Mouse (Mus musculus) gonadal fat pad, adult 2 months (tissue): Measurements from ENCODE around the gene Pfdn5. TPM values are rescaled to one million over a fixed set of nuclear protein-coding genes. Genes with fewer than 3 reads are reported as not detected.
A peak's percentile ranks its signal among the peaks of the same experiment; 100 is the strongest.
"Not testable (repeated sequence)": the region's sequence is repeated elsewhere in the genome, so short reads cannot be mapped to it uniquely, and the experiment has no call there.

Source experiments
- DNase-seq: peaks from one replicate; pipeline ENCODE4 v3.0.0-alpha.2; 2012; ENCODE audit warnings: low read depth
- polyA plus RNA-seq: library from polyadenylated mRNA; depleted of rRNA; stranded (reverse); fragments of >200 nt; gene quantifications from 2 replicates; pipeline ENCODE4 v1.2.3, GENCODE M21; 2012

Gene Pfdn5
- polyA plus RNA-seq, 1 experiment, result 179 TPM

- DNase-seq, result no peak
Measured at GRCm38 (mm10) chr15:102335254-102335653, 9.3 kb downstream of the Pfdn5 start.

DNA sequence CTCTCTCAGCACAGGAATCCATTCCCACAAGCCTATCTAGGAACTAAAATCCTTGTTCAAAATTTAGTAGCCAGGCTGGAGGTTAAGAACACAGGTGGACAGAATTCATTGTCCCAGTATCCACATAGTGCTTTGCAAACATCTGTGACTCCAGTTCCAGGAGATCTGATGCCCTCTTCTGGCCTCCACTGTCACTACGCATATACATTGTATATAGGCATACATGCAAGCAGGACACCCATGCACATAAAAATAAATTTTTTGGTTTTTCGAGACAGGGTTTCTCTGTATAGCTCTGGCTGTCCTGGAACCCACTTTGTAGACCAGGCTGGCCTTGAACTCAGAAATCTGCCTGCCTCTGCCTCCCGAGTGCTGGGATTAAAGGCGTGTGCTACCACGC lies 10.0 kb downstream of the Pfdn5 start:
- DNase-seq, result not testable (repeated sequence)

GRCm38 (mm10) chr15:102336946-102337345 lies 11.0 kb downstream of the Pfdn5 start:
- DNase-seq, result no peak

GRCm38 (mm10) chr15:102339612-102340011 lies 13.7 kb downstream of the Pfdn5 start:
- no peak for DNase-seq

- no peak for DNase-seq
Measured at GRCm38 (mm10) chr15:102341580-102341979, 15.7 kb downstream of the Pfdn5 start.

GRCm38 (mm10) chr15:102344490-102344889 lies 18.6 kb downstream of the Pfdn5 start:
- no peak for DNase-seq

DNA sequence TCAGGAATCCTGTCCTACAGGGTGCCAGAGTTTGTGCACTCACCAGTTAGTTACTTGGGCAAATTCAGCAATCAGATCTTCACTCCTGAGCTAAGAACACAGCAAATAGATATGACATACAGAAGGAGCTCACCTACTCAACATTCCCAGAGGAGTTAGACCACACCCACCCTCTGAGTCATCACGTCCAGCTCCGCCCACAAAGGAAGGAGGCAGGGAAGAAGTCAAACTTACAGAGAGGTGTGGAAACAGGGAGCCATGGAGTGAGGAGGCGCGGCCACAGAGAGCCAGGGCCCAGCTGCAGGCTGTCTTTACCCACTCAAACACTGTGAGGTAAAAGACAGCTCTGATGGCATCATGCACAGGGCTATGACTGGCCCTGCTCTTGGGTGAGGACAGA lies 20.5 kb downstream of the Pfdn5 start:
- no peak for DNase-seq

GRCm38 (mm10) chr15:102350138-102350941 lies 24.4 kb downstream of the Pfdn5 start, which contains the start of gene Aaas:
Gene Aaas (minus strand): TSS chr15:102350771.
- DNase-seq, result no peak

DNA sequence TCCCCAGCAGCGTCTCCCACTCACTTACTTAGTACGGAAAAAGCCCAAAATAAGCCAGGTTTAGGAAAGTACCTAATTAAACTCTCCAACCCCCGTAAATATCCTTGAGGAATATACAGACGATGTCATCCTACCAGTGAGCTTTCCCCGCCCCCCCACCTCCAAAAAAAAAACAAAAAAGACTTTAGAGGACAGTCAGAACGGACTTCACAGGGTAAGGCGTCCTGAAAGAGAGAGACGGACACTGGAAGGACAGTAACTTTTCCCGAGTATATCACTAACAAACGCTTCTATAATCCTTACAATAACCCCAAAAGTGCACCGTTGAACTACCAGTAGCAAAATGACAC lies 25.0 kb downstream of the Pfdn5 start:
- peak; percentile 16 for DNase-seq

DNA sequence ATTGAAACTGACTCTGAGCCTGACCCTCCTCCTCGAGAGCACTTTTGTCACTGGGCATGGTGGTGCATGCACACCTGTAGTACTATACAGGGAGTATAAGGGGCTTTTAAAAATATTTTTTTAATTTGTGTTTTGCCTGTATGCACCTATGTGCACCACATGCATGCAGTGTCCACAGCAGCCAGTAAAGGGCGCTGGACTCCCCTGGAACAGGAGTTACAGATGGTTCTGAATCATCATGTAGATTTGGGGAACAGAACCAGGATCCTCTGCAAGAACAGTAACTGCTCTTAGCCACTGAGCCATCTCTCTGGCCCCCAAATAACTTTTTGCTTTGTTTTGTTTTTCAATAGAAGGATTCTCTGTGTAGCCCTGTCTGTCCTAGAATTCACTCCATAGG lies 26.3 kb downstream of the Pfdn5 start:
- DNase-seq, result no peak

DNA sequence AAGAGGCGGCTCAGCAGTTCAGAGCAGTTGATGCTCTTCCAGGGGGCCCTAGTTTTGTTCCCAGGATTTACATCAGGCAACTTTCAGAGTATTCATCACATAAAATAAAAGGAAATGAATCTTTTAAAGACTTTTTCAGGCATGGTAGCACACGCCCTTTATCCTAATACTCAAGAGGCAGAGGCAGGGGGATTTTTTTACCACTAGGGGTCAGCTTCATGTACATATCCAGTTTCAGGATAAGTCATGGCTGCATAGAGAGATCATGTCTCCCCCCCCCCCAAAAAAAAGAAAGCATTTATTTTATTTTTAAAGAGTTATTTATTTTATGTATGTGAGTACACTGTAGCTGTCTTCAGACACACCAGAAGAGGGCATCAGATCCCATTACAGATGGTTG lies 28.1 kb downstream of the Pfdn5 start:
- no peak for DNase-seq

GRCm38 (mm10) chr15:102355134-102355870 lies 29.4 kb downstream of the Pfdn5 start:
- no peak for DNase-seq

- DNase-seq, result no peak
Measured at GRCm38 (mm10) chr15:102355871-102356441, 30.0 kb downstream of the Pfdn5 start.

- no peak for DNase-seq
Measured at GRCm38 (mm10) chr15:102356501-102357325, 30.8 kb downstream of the Pfdn5 start.

DNA sequence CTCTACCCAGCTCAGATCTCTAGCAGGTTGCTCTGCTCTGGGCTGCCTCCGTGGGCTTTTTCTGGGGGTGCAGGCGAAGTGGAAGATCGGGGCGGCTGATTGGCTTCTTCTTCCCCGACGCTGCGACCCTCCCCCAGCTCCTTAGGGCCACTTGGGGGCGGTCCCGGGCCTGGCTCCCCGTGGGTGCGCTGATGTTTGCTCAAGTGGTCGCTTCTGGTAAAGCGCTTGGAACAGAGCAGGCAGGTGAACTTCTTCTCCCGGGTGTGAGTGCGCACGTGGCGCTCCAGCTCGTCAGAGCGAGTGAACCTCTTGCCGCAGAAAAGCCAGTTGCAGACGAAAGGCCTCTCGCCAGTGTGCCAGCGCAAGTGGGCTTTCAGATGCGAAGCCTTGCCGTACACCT lies 32.2 kb downstream of the Pfdn5 start:
- no peak for DNase-seq

- no peak for DNase-seq
Measured at GRCm38 (mm10) chr15:102358834-102359233, 32.9 kb downstream of the Pfdn5 start.

DNA sequence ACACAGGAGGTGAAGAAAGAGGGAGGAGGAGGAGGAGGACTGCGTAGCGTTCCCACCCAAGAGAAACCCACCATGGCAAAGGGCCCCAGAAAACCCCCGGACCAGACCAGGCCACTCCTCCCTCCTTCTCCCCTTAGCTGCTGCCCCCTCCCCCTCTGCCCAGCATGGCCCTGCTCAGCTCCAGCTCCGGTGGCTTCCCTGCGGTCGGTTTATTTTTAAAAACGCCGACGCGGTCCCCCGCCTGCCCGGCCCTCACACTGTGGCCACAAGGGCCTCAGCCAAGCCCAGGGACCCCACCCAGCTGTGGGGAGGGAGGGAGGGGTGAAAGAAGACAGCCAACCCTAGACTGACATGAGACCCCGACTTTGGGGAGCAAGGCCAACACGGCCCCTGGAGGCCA lies 36.7 kb downstream of the Pfdn5 start:
- DNase-seq, result no peak

DNA sequence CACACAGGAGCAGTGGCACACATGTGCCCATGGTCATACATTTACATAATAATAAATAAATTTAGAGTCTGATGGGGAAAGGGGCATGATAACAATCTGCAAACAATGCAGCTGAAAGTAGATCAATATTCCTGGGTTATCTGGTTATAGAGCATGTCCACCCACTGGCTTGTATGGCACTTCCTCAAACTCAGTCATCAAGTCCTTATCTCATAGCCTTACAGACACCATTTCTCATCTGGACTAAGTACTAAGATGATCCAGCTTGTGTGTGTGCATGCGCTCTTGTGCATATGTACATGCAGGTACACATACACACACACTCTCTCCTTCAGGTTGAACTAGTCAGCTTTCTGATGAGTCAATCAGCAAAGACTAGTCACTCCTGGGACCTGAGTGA lies 38.8 kb downstream of the Pfdn5 start:
- no peak for DNase-seq

GRCm38 (mm10) chr15:102366238-102366637 lies 40.3 kb downstream of the Pfdn5 start:
- no peak for DNase-seq

GRCm38 (mm10) chr15:102366733-102367344 lies 40.9 kb downstream of the Pfdn5 start, which contains the start of gene Sp7:
Gene Sp7 (minus strand): TSS chr15:102367182.
- DNase-seq, result no peak

DNA sequence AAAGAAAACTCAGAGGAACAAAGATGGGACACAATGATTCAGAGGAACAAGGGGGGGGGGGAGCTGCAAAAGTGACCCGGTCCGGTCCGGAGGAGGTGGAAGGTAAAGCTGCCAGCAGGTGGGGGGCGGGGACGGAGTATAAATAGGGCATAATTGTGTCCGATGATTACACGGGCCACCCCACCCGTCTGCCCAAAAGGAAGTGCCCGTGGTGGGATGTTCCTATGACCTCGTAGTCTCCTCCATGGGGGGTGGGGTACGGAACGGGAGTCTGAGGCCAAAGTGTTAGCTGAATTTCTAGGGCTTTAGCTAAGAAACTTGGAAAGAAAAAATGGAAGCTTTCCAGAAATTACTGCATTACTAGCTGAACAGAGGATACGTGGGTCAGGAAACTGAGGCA lies 44.1 kb downstream of the Pfdn5 start:
- DNase-seq, result no peak
